ENCODE assay signal across 11 mouse cellular contexts in the genomic region with DNA sequence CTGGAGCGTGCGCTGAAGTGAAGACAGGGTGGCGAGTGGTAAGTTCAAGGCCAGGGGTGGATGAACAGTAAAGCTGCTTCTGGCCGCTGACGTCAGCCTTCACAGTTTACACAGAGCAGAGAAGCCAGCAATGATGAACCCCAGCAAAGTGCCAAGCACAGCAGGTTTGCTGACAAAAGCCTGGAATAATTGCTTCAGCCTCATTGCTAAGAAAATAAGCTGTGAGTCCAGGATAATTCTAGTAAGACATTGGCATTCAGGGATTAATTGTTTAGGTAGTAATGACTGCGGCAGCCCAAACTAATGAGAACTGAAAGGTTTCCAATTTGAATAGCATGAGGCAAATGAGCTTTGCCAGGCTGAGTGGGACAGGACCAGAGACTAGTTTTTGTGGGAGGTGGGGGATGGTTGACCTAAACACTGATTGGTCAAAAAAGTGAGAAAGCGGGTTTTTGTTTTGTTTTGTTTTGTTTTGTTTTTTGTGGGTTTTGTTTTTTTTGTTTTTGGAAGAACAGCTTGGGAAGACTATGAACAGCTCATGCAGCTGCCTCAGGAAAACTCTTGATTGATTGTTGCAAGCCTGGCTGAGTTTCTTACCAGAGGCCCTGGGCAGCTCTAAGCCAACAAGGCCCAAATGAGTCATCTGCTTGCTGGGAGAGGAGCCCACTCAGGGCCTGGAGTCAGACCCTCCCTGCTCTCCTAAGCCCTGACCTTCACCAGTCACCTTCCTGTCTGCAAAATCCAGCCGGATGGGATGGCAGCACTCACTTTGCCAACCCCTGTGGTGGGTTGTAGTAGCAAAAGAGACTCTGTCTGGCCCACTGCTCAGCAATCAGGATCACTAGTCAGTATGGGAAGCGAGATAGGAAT. TPM values are rescaled to one million over a fixed set of nuclear protein-coding genes. Genes with fewer than 3 reads are reported as not detected.
DNase-seq lines count a peak whose midpoint lies in the region; ATAC-seq lines count a peak whose summit lies in the region.
"Had no signal": no experiment of that assay in that cellular context is flagged by ENCODE, and none has a peak within 500 bp of the region (broad histone marks: within the 10 kb centered on the region; RNA-seq: fewer than 3 reads in every experiment).

No protein-coding gene starts in this region.

- H3K4me1 ChIP-seq in neural tube, embryonic 15.5 days: peaks cover 13% of the 10 kb centered on the region
- H3K4me1 ChIP-seq: limb, embryonic 15.5 days had no signal

- H3K9ac ChIP-seq in neural tube, embryonic 15.5 days (replicated peaks): no peak overlapping the region
- H3K9ac ChIP-seq: limb, embryonic 15.5 days; stomach, embryonic 15.5 days had no signal

- peak overlapping the region; percentile 71 for H3K27ac ChIP-seq in neural tube, embryonic 15.5 days (replicated peaks)
- H3K27ac ChIP-seq: limb, embryonic 15.5 days; stomach, embryonic 15.5 days had no signal

- DNase-seq in gastrocnemius, postnatal 14 days: peak; percentile 33
- DNase-seq in gastrocnemius, adult 8-10 months (ENCODE audit: low spot score in 2 of 2): no peak
- DNase-seq in ovary, adult 18-20 months (ENCODE audit: low spot score): peak; percentile 45
- DNase-seq in ovary, postnatal 10 days (ENCODE audit: low spot score): no peak
- DNase-seq in heart, postnatal 25 days (ENCODE audit: low spot score): peak; percentile 23
- DNase-seq in left cerebral cortex, postnatal 10 days (ENCODE audit: extremely low spot score in 1 of 2, low spot score in 2 of 2): no peak
- DNase-seq in cerebellum, adult 9-11 months: no peak

- no peak overlapping the region for H3K4me3 ChIP-seq in neural tube, embryonic 15.5 days (replicated peaks)
- H3K4me3 ChIP-seq: limb, embryonic 15.5 days; myocyte; stomach, embryonic 15.5 days had no signal

- intact Hi-C loops in gastrocnemius, postnatal 14 days (cut with DNase I; ENCODE audit: low total_unique reads): no loop called here
- intact Hi-C loops in heart, postnatal 25 days (cut with DNase I): no loop called here
- intact Hi-C loops in left cerebral cortex, postnatal 10 days (cut with DNase I): no loop called here

- H3K4me2 ChIP-seq in neural tube, embryonic 15.5 days: no peak overlapping the region
- H3K4me2 ChIP-seq: limb, embryonic 15.5 days; stomach, embryonic 15.5 days had no signal

- H3K27me3 ChIP-seq in neural tube, embryonic 15.5 days (replicated peaks): no peaks in the 10 kb centered on the region
- H3K27me3 ChIP-seq: limb, embryonic 15.5 days; stomach, embryonic 15.5 days had no signal

- peak; percentile 72; the same call in 1 of the 2 replicates for ATAC-seq in neural tube, embryonic 15.5 days (ENCODE audit: low FRiP score)

- no peaks in the 10 kb centered on the region for H3K9me3 ChIP-seq in neural tube, embryonic 15.5 days (replicated peaks)
- H3K9me3 ChIP-seq: limb, embryonic 15.5 days; stomach, embryonic 15.5 days had no signal

- H3K36me3 ChIP-seq in neural tube, embryonic 15.5 days: no peaks in the 10 kb centered on the region
- H3K36me3 ChIP-seq: limb, embryonic 15.5 days; stomach, embryonic 15.5 days had no signal

- WGBS in neural tube, embryonic 15.5 days: 44% methylated on average over 9 of the region's 9 CpGs

RNA-seq across cellular contexts. Expression of a gene that starts 17.5 kb away (rescaled TPM):
- under 1 TPM; 0.16 to 0.43 TPM for total RNA-seq in gastrocnemius, postnatal 14 days (2021)
- total RNA-seq in gastrocnemius, adult 8-10 months (2022): under 1 TPM in 1 of 4 experiments, not detected in 3; 0.11 TPM
- not detected for total RNA-seq in heart, postnatal 25 days (2021)
- polyA plus RNA-seq in neural tube, embryonic 15.5 days (2015; fragmentation: Nextera tagmentation; extraction: Ambion mirVana): 5.1 and 6.0 TPM in 2 replicates
- 10 to 100 TPM; 10.4 to 12.4 TPM for total RNA-seq in left cerebral cortex, postnatal 10 days (2021)
- polyA plus RNA-seq: myocyte had no signal

Comparison
In these comparisons a context has a peak if more than half of its experiments do, and no peak if none do; other contexts are left out.
1. DNase-seq: peak in gastrocnemius, postnatal 14 days (single experiment), ovary, adult 18-20 months (single experiment) and heart, postnatal 25 days (single experiment); none in gastrocnemius, adult 8-10 months (0 of 2), ovary, postnatal 10 days (single experiment), left cerebral cortex, postnatal 10 days (0 of 2) and cerebellum, adult 9-11 months (single experiment).
2. RNA of a gene that starts 17.5 kb away (total RNA-seq): 10.4 to 12.4 TPM in left cerebral cortex, postnatal 10 days; 0.16 to 0.43 TPM in gastrocnemius, postnatal 14 days, 0.11 TPM in gastrocnemius, adult 8-10 months and not detected in heart, postnatal 25 days; every median in the first group is over 4 times any median in the second.